16 mouse cellular contexts compared by ENCODE assay signal in the genomic region with DNA sequence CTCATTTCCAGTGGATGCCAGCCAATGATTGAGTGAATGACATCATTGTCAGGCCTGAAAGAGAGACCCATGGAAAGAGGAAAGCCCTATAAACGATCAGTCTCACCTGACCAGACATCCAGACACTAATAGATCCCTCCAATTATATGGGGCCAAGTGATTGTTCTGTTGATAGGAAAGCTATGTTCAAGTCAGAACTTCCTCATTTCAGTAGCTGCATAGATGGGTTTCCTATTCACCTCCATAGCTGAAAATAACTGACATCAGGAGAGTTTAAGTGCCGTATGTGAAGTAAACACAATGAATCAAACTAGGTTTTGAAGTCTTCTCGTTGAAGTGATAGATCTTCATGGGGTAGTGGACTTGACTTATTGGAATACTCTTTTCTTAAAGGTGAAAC.
DNase-seq lines count a peak whose midpoint lies in the region; ATAC-seq and TF ChIP-seq lines count a peak whose summit lies in the region.
"Had no signal": no experiment of that assay in that cellular context is flagged by ENCODE, and none has a peak within 500 bp of the region (broad histone marks: within the 10 kb centered on the region; RNA-seq: fewer than 3 reads in every experiment).

No protein-coding gene starts in this region.

- H3K36me3 ChIP-seq in MEL (ENCODE audit: control insufficient read depth in 1 of 2, insufficient read depth in 2 of 2, low read length in 2 of 2) = peaks cover 0 to 4% of the 10 kb centered on the region in 2 experiments; a peak in 2 of 4 replicates
- H3K36me3 ChIP-seq in forebrain, embryonic 12.5 days (replicated peaks) = no peaks in the 10 kb centered on the region
- H3K36me3 ChIP-seq: embryonic facial prominence, embryonic 10.5 days; embryonic facial prominence, embryonic 12.5 days had no signal

- TF ChIP-seq EP300 in MEL (IDR thresholded peaks at IDR 0.05; ENCODE audit: low read depth in 1 of 2, low read length in 2 of 2) = no peak

- H3K79me2 ChIP-seq in MEL (ENCODE audit: control insufficient read depth, insufficient read depth, low read length, poor library complexity) = no peaks in the 10 kb centered on the region

- H3K9me3 ChIP-seq in MEL (replicated peaks; ENCODE audit: insufficient read depth, low read length) = no peaks in the 10 kb centered on the region
- no peaks in the 10 kb centered on the region for H3K9me3 ChIP-seq in forebrain, embryonic 12.5 days
- H3K9me3 ChIP-seq: embryonic facial prominence, embryonic 10.5 days; embryonic facial prominence, embryonic 12.5 days had no signal

- H3K4me1 ChIP-seq in MEL (ENCODE audit: control insufficient read depth in 1 of 2, insufficient read depth in 2 of 2, low read length in 2 of 2) = 0 out of 4 replicates have a peak, but pooled peaks cover 0 to 2% of the 10 kb centered on the region in 2 experiments
- H3K4me1 ChIP-seq in forebrain, embryonic 12.5 days = 0 out of 2 replicates have a peak, but pooled peaks cover 3% of the 10 kb centered on the region
- H3K4me1 ChIP-seq: embryonic facial prominence, embryonic 10.5 days; embryonic facial prominence, embryonic 12.5 days had no signal

- no peak for TF ChIP-seq CTCF in MEL (IDR thresholded peaks at IDR 0.05 in 2 of 3, conservative IDR thresholded peaks at IDR 0.05 in 1 of 3; ENCODE audit: control insufficient read depth in 1 of 3, insufficient read depth in 1 of 3, low read depth in 2 of 3, low read length in 3 of 3, poor library complexity in 1 of 3, severe bottlenecking in 1 of 3)

- 88% methylated on average over 3 of the region's 3 CpGs for WGBS in forebrain, embryonic 12.5 days

- H3K4me2 ChIP-seq in forebrain, embryonic 12.5 days = no peak overlapping the region
- H3K4me2 ChIP-seq: embryonic facial prominence, embryonic 12.5 days had no signal

- no peak overlapping the region for H3K9ac ChIP-seq in MEL (ENCODE audit: control insufficient read depth, low read depth, low read length, poor library complexity, severe bottlenecking)
- no peak overlapping the region for H3K9ac ChIP-seq in forebrain, embryonic 12.5 days
- H3K9ac ChIP-seq: embryonic facial prominence, embryonic 12.5 days had no signal

- ATAC-seq in hematopoietic stem cell, adult 5-6 weeks (replicated peaks in 1 of 2; ENCODE audit: insufficient read depth in 1 of 2, low FRiP score in 2 of 2, low TSS enrichment in 1 of 2, low read depth in 1 of 2, poor library complexity in 2 of 2, severe bottlenecking in 2 of 2) = peak; percentile 45 to 53; a peak in 3 of 4 replicates
- no peak for ATAC-seq in forebrain, embryonic 12.5 days (ENCODE audit: low FRiP score)
- ATAC-seq: activated CD4-positive, CD25-positive, alpha-beta regulatory T cell, adult 4 months; forebrain, embryonic 14.5 days; forebrain, embryonic 16.5 days; Patski had no signal

- no peak for TF ChIP-seq RAD21 in MEL (IDR thresholded peaks at IDR 0.05; ENCODE audit: low read depth, low read length)

- no peaks in the 10 kb centered on the region for H3K27me3 ChIP-seq in MEL (ENCODE audit: control insufficient read depth in 1 of 2, insufficient read depth in 2 of 2, low read length in 2 of 2)
- no peaks in the 10 kb centered on the region for H3K27me3 ChIP-seq in forebrain, embryonic 12.5 days
- H3K27me3 ChIP-seq: embryonic facial prominence, embryonic 12.5 days; Patski had no signal

- no peak overlapping the region for H3K27ac ChIP-seq in MEL (ENCODE audit: control insufficient read depth, low read depth, low read length)
- H3K27ac ChIP-seq in forebrain, embryonic 12.5 days = no peak overlapping the region
- H3K27ac ChIP-seq: embryonic facial prominence, embryonic 10.5 days; embryonic facial prominence, embryonic 12.5 days had no signal

- TF ChIP-seq POLR2A in MEL (IDR thresholded peaks at IDR 0.05; ENCODE audit: control insufficient read depth in 1 of 2, insufficient read depth in 1 of 2, low read depth in 1 of 2, low read length in 2 of 2, poor library complexity in 1 of 2) = no peak

- peak; percentile 11 for DNase-seq in adrenal gland, adult 8-10 months
- DNase-seq in adrenal gland, postnatal 25 days = no peak
- peak; percentile 53 for DNase-seq in MEL (ENCODE audit: low read depth, low spot score)
- DNase-seq: cerebellum, adult 11-12 months; cerebellum, adult 2 months; cerebellum, adult 9-10 months; cerebellum, postnatal 10 days; cerebellum, postnatal 25 days had no signal

- no peak overlapping the region for H3K4me3 ChIP-seq in MEL (ENCODE audit: control insufficient read depth in 1 of 2, insufficient read depth in 1 of 2, low read depth in 2 of 2, low read length in 2 of 2)
- no peak overlapping the region for H3K4me3 ChIP-seq in forebrain, embryonic 12.5 days (replicated peaks)
- H3K4me3 ChIP-seq: embryonic facial prominence, embryonic 10.5 days; embryonic facial prominence, embryonic 12.5 days had no signal

TF ChIP-seq in MEL, 35 proteins besides CTCF, POLR2A, EP300 and RAD21:
- TF ChIP-seq TAL1 (IDR thresholded peaks at IDR 0.05; ENCODE audit: low read length) (no peak), SMC3 (IDR thresholded peaks at IDR 0.05; ENCODE audit: low read depth, low read length) (no peak), ZC3H11A (IDR thresholded peaks at IDR 0.05; ENCODE audit: low read depth, low read length) (no peak), HCFC1 (IDR thresholded peaks at IDR 0.05; ENCODE audit: low read depth, low read length) (no peak), TBP (IDR thresholded peaks at IDR 0.05; ENCODE audit: low read depth, low read length) (no peak), MXI1 (IDR thresholded peaks at IDR 0.05; ENCODE audit: low read depth, low read length) (no peak), CHD1 (IDR thresholded peaks at IDR 0.05; ENCODE audit: low read depth, low read length) (no peak), MEF2A (IDR thresholded peaks at IDR 0.05; ENCODE audit: extremely low read depth, insufficient replicate concordance, low read depth, low read length, poor library complexity, severe bottlenecking) (no peak), USF1 (IDR thresholded peaks at IDR 0.05; ENCODE audit: low read depth, low read length) (no peak), NELFE (IDR thresholded peaks at IDR 0.05; ENCODE audit: low read depth, low read length) (no peak)
